Mouse (Mus musculus): ENCODE data around the gene Olfr1250. TPM values are rescaled to one million over a fixed set of nuclear protein-coding genes. Genes with fewer than 3 reads are reported as not detected.
"Not testable (repeated sequence)": the region's sequence is repeated elsewhere in the genome, so short reads cannot be mapped to it uniquely, and the experiment has no call there.

Gene Olfr1250
- total RNA-seq (2021), result not detected

- intact Hi-C loops (cut with DNase I), result no loop called here
These were observed at the start of gene Olfr1250 for GRCm38 (mm10) chr2:89661367-89661766. Gene Olfr1250 (minus strand): TSS chr2:89661467.

GRCm38 (mm10) chr2:89691980-89692379 lies 30.7 kb upstream of the Olfr1250 start:
- intact Hi-C loops (cut with DNase I), result no loop called here
- no peak for DNase-seq (ENCODE audit: low spot score)

More at GRCm38 (mm10) chr2:89661367-89661766, at the start of gene Olfr1250:
- no peak for DNase-seq (ENCODE audit: low spot score)

GRCm38 (mm10) chr2:89671836-89672235 lies 10.6 kb upstream of the Olfr1250 start, which contains the start of gene Olfr1251:
Gene Olfr1251 (minus strand): TSS chr2:89671936.
- no peak for DNase-seq (ENCODE audit: low spot score)
- intact Hi-C loops (cut with DNase I), result no loop called here

- DNase-seq (ENCODE audit: low spot score), result no peak
- intact Hi-C loops (cut with DNase I), result no loop called here
These were observed 26.4 kb downstream of the Olfr1250 start, which contains the start of gene Olfr1249 for GRCm38 (mm10) chr2:89634883-89635282. Gene Olfr1249 (minus strand): TSS chr2:89634983.

- DNase-seq (ENCODE audit: low spot score); intact Hi-C loops (cut with DNase I): not testable (repeated sequence)
These were observed 43.1 kb downstream of the Olfr1250 start, which contains the start of gene Olfr1248 for GRCm38 (mm10) chr2:89618145-89618544. Gene Olfr1248 (minus strand): TSS chr2:89618245.

GRCm38 (mm10) chr2:89614030-89614429 lies 47.2 kb downstream of the Olfr1250 start, which contains the start of gene Olfr1247:
Gene Olfr1247 (minus strand): TSS chr2:89614130.
- intact Hi-C loops (cut with DNase I), result no loop called here
- no peak for DNase-seq (ENCODE audit: low spot score)

Other genes with a start within 250 kb of the Olfr1250 start
- not detected for gene Olfr1239, start 241.1 kb downstream of the Olfr1250 start, total RNA-seq (2021)
- gene Olfr1240, start 218.5 kb downstream of the Olfr1250 start, total RNA-seq (2021), result not detected
- gene Olfr1241, start 174.3 kb downstream of the Olfr1250 start, total RNA-seq (2021), result not detected
- gene Olfr1242, start 163.1 kb downstream of the Olfr1250 start, total RNA-seq (2021), result not detected
- not detected for gene Olfr1243, start 130.0 kb downstream of the Olfr1250 start, total RNA-seq (2021)
- not detected for gene Olfr1245, start 83.0 kb downstream of the Olfr1250 start, total RNA-seq (2021)
- gene Olfr1246, start 68.3 kb downstream of the Olfr1250 start, total RNA-seq (2021), result not detected
- not detected for gene Olfr1247, start 47.3 kb downstream of the Olfr1250 start, total RNA-seq (2021)
- not detected for gene Olfr1248, start 43.2 kb downstream of the Olfr1250 start, total RNA-seq (2021)
- not detected for gene Olfr1249, start 26.5 kb downstream of the Olfr1250 start, total RNA-seq (2021)
- gene Olfr1251, start 10.5 kb upstream of the Olfr1250 start, total RNA-seq (2021), result not detected
- gene Olfr1252, start 63.5 kb upstream of the Olfr1250 start, total RNA-seq (2021), result not detected
- not detected for gene Olfr1253, start 95.6 kb upstream of the Olfr1250 start, total RNA-seq (2021)
- gene Olfr1254, start 132.2 kb upstream of the Olfr1250 start, total RNA-seq (2021), result not detected
- gene Olfr1255, start 150.6 kb upstream of the Olfr1250 start, total RNA-seq (2021), result not detected
- gene Olfr1256, start 180.1 kb upstream of the Olfr1250 start, total RNA-seq (2021), result not detected
- gene Olfr48, start 186.7 kb upstream of the Olfr1250 start, total RNA-seq (2021), result not detected
- not detected for gene Olfr1257, start 217.0 kb upstream of the Olfr1250 start, total RNA-seq (2021)